Mouse (Mus musculus) cerebral cortex, adult 2 months (tissue): ENCODE results near the gene Msx3.

Experiments used
- WGBS: fragments of 180-500 bp; shearing (Covaris S2); methylation state at CpG from one replicate; pipeline ENCODE4 v1.1.7; 2018; 5-methylcytosine and 5-hydroxymethylcytosine counted together

Msx3 gene

GRCm38 (mm10) chr7:140057413-140058407 is 8.8 kb upstream of the Msx3 start:
- 7% methylated on average over 53 of the region's 53 CpGs for WGBS

DNA sequence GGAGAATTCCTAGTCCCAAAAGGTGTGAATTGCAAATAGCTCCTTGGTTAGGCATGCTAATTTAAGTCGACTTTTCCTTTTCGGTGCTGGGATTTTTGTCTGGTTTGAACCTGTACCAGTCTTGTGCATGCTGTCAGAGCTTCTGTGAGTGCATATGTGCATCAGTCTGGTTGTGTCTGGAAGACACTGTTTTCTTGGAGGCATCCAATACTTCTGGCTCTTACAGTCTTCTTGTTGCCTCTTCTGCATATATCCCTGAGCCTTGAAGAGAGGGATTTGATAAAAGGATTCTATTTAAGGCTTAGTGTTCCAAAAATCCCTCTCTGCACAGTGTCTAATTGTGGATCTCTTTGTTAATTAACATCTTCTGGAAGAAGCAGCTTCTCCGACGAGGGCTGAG is 5.2 kb upstream of the Msx3 start:
- 37% methylated on average over 4 of the region's 4 CpGs for WGBS

DNA sequence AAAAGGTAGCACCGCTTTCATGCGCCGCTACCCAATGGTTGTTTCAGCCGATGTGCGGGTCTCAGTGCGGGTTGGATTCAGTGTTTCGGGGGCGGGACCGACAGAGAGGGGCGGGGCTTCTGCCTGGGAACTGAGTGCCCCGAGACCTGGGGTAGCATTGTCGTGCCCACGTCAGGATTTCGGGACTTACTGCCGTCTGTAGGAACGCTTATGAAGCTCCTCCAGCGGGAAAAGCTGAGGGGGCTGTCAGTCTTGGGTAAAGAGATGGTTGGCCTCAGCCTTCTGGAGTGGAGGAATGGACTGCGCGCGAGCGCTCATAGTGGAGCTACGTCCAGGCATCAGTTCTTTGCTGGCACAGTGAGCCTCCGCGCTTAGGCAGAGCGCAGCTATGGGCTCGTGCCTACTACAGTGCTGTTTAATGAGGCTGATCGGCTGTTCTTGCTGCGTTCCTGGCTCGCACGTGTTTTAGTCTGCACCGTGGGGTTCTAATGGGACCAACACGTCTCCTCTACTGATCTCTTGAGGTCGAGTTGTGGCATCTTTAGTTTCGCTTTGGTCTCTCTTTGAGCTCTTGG is 313 bp upstream of the Msx3 start:
- WGBS: 3% methylated on average over 34 of the region's 34 CpGs

GRCm38 (mm10) chr7:140047811-140048311 is 1.0 kb downstream of the Msx3 start:
- 1% methylated on average over 33 of the region's 33 CpGs for WGBS

DNA sequence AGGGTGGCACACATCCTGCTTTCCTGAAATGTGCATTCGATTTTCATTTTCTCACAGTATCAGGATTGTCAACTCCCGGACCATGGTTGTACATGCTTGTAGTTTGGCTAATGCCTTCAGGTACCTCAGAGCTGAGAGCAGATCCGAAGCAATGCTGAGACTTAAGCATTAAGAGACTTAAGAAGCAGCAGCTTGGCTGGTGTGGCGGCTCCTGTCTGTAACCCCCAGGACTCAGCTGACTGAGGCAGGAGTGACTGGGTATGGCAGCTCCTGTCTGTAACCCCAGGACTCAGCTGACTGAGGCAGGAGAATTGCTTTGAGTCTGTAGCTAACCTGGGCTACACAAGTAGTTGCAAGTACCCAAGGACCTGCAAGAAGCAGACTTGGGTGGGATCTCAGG is 3.3 kb downstream of the Msx3 start:
- WGBS: 89% methylated on average over 4 of the region's 4 CpGs

GRCm38 (mm10) chr7:140042728-140043127 is 6.2 kb downstream of the Msx3 start:
- 68% methylated on average over 3 of the region's 3 CpGs for WGBS

DNA sequence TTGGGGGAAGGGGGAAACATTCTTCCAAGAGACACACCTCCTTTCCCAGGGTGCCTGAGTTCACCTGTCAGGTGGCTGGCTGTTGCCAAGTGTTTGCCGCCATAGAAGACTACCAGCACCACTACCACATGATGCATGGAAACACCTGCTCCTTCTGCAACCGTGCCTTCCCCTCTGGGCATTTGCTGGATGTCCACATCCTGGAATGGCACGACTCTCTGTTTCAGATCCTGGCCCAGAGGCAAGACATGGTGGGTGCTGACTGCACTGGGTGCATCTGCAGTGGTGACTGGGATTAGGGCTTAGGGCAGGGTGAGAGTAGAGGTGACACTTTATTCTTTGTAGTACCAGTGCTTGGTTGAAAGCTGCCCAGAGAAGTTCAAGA is 11.7 kb downstream of the Msx3 start:
- WGBS: 41% methylated on average over 3 of the region's 3 CpGs

DNA sequence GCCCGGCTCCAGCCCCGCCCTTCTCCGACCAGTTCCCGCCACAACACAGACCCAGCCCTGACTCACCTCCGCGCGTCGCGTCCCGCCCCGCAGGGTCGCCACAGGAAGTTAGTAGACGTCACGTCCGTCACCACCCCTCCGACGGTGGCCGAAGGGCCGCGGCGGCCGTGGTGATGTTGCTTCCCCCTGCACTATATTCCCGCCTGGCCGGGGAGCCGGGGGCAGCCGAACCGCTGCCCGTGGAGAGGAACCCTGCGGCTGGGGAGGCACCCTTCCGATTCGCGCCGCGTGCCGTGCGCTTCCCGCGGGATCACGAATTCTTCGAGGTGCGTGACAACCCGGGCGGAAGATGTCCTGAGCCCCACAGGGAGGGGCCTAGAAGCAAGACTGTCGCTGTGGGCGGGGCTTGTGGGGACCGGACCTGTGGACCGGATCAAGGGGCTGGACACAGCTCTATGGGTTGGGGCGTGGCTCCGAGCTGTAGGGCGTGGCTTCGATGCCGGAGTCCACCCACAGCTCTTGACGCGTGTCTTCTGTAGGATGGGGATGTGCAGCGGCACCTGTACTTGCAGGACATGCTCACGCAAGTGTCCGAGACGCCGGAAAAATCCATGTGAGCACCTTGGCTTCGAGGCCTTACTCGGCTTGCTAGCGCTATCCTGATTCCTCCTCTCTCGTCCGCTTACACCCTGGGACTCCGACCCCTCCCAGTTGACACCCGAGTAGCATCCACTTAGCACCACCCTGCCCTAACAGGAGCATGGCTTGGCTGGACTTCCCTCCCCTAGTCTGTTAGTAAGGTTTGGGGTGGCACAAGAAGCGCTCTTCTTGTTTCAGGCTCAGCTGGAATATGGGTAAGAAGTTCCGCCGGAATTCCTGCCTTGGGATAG is 12.4 kb downstream of the Msx3 start, which contains the start of the genes Zfp511 and Tubgcp2:
Gene Zfp511, plus strand, starts transcription at position 111 of the 890 bp plus-strand sequence.
Gene Tubgcp2, minus strand, starts transcription at position 389 of the 890 bp plus-strand sequence.
- 1% methylated on average over 69 of the region's 69 CpGs for WGBS

DNA sequence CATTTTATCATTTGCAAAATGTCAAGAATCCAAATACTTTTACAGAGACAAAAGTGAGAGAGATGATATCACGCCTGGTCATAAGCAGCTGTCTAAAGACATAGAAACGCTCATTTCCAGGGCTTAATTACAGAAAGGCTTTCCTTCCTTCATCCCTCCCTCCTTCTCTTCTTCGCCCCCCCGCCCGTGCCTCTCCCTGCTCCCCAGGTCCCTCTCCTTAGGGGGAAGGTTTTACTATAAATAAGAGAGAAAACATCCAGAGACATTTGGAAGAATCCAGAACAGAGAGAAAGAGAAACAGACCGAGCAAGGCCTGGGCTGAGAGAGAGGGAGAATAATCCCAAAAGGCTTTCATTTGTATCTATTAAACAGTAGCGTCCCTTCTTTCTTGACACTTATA is 13.4 kb downstream of the Msx3 start:
- 15% methylated on average over 7 of the region's 7 CpGs for WGBS

- WGBS: 98% methylated on average over 9 of the region's 9 CpGs
Measured at GRCm38 (mm10) chr7:140033386-140033785, 15.5 kb downstream of the Msx3 start.

DNA sequence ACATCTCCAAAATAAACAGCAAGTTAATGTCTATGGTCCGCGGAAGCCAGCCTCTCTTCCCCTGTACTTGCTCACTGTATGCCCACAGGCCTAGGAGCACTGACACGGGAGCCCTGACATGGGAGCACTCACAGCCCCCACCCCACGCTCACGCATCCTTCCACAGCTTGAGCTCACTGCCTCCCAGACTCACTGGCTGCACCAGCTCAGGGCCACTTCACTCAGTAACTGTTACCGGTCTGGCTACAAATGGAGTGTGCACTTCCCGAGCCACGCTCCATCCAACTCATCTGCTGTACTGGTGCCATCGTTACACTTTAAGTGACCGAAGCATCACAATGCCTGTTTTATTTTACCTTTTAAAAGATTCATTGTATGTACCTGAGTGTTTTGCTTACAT is 16.5 kb downstream of the Msx3 start:
- 96% methylated on average over 10 of the region's 10 CpGs for WGBS

- WGBS: 92% methylated on average over 12 of the region's 12 CpGs
Measured at GRCm38 (mm10) chr7:140031771-140032170, 17.1 kb downstream of the Msx3 start.

- 97% methylated on average over 17 of the region's 17 CpGs for WGBS
Measured at GRCm38 (mm10) chr7:140011336-140011735, 37.6 kb downstream of the Msx3 start.

GRCm38 (mm10) chr7:140007781-140008180 is 41.1 kb downstream of the Msx3 start:
- WGBS: 94% methylated on average over 9 of the region's 9 CpGs

DNA sequence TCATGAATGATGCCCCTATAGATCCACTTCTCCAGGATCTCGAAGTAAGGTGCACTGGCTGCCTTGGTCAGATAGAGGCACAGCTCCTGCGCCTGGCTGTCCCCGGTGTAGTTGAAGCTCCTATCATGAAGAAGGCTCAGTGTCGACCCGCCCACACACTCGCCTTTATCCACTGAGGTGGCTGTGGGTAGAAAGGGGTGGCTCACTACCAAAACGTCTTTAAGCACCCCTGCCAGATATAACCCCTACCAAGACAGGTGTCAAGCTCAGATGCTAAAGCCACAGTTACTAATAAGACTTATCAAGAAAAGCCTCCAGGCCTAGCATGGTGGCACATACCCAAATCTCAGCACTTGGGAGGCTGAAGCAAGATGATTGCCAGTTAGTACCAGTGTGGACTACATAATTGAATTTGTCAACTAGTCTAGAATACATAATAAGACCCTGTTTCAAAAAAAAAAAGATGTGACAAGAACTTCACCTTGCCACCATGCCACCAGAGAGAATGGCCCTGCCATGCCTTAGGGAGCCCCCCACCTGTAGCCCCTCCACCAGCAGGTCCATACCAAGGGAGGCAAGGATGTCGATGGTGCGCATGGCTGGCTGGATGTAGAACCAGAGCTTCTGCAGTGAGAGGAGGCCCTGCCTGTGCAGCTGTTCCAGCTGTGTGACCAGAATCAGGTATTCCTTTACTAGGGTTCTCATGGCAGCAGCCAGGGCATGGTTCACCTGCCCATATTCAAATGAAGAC is 41.9 kb downstream of the Msx3 start:
- 90% methylated on average over 9 of the region's 9 CpGs for WGBS

GRCm38 (mm10) chr7:140004666-140005065 is 44.2 kb downstream of the Msx3 start:
- WGBS: 95% methylated on average over 8 of the region's 8 CpGs

- 73% methylated on average over 12 of the region's 12 CpGs for WGBS
Measured at GRCm38 (mm10) chr7:140001086-140001740, 47.7 kb downstream of the Msx3 start.

DNA sequence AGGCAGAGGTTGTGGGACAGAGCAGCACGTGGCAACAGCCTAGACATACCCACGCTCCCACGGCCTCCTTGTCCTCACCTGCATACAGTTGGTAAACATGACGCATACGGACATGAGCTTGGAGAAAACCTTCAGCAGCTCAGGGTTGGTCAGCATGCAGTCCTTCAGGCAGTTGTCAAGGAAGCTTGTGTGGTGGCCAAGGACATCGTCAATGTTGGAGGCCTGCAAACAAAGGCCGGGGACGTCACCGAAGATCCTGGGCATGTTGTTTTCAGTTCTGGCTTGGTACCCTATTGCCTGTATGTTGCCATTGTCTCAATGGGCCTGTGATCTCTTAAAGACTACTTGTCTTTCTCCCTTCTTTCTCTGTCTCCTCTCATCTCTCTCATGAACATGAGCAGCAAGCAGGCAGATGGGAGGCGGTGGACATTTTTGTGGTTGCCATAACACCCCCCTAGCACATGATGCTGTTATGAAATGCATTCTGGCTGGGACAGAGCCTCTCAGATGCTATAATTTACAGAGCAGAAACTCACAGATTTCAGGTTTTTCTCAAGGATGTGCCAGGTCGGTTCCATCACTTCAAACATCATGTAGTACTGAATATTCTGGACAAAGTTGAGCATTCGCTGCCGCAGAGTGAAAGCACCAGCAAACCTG is 50.1 kb downstream of the Msx3 start:
- WGBS: 63% methylated on average over 13 of the region's 13 CpGs
